Mouse (Mus musculus) intestine, embryonic 14.5 days (tissue): ENCODE measurements around the gene Rita1. TPM values are rescaled to one million over a fixed set of nuclear protein-coding genes. Genes with fewer than 3 reads are reported as not detected.
A peak's percentile ranks its signal among the peaks of the same experiment; 100 is the strongest.

ENCODE experiments used
- ATAC-seq: fragments of 200-750 bp; cut with Nextera tagmentation; replicated peaks from 2 replicates; pipeline ENCODE4 v1.8.0; 2017; ENCODE audit warnings: low read depth, moderate number of reproducible peaks, moderate TSS enrichment, moderate library complexity; ENCODE audit not compliant: low FRiP score, low TSS enrichment
- DNase-seq: peaks from one replicate; pipeline ENCODE4 v3.0.0-alpha.2; 2018; ENCODE audit warnings: low spot score
- H3K27ac ChIP-seq: fragments of 300-500 bp; sonication (generic); 2 replicates; pipeline ENCODE4 v1.5.1; 2014; ENCODE audit warnings: low read depth, mild to moderate bottlenecking, control low read depth
- H3K27me3 ChIP-seq: fragments of 300-500 bp; sonication (generic); replicated peaks from 2 replicates; pipeline ENCODE4 v1.6.1; 2014; ENCODE audit warnings: low read length, control low read depth; ENCODE audit not compliant: control insufficient read depth, insufficient read depth
- H3K36me3 ChIP-seq: fragments of 300-500 bp; sonication (generic); 2 replicates; pipeline ENCODE4 v1.6.1; 2014; ENCODE audit warnings: low read length, control low read depth; ENCODE audit not compliant: control insufficient read depth, insufficient read depth
- H3K4me1 ChIP-seq: fragments of 300-500 bp; sonication (generic); replicated peaks from 2 replicates; pipeline ENCODE4 v1.6.1; 2014; ENCODE audit warnings: low read length, control low read depth, mixed read lengths; ENCODE audit not compliant: control insufficient read depth, insufficient read depth
- H3K4me2 ChIP-seq: fragments of 300-500 bp; sonication (generic); 2 replicates; pipeline ENCODE4 v1.6.1; 2014; ENCODE audit warnings: low read length
- H3K4me3 ChIP-seq: fragments of 300-500 bp; sonication (generic); 2 replicates; pipeline ENCODE4 v1.5.1; 2014; ENCODE audit warnings: low read depth, low read length, control low read depth, mixed read lengths
- H3K9ac ChIP-seq: fragments of 300-500 bp; sonication (generic); 2 replicates; pipeline ENCODE4 v1.6.1; 2014; ENCODE audit warnings: mild to moderate bottlenecking, low read length
- H3K9me3 ChIP-seq: fragments of 300-500 bp; sonication (generic); 2 replicates; pipeline ENCODE4 v1.6.1; 2016; ENCODE audit warnings: low read length, control low read depth; ENCODE audit not compliant: control insufficient read depth
- WGBS: fragments of 180-500 bp; shearing (Covaris S2); extraction: QIAGEN DNeasy Blood & Tissue Kit; methylation state at CpG from one replicate; pipeline ENCODE4 v1.1.7; 2014; 5-methylcytosine and 5-hydroxymethylcytosine counted together
- polyA plus RNA-seq: library from polyadenylated mRNA; unstranded; fragments of >200 nt; fragmentation: Nextera tagmentation; extraction: Ambion mirVana; gene quantifications from 2 replicates; pipeline ENCODE4 v1.2.1, GENCODE M21; 2014

Gene Rita1
- polyA plus RNA-seq, 1 experiment from 2014 or later: 9.4 TPM

DNA sequence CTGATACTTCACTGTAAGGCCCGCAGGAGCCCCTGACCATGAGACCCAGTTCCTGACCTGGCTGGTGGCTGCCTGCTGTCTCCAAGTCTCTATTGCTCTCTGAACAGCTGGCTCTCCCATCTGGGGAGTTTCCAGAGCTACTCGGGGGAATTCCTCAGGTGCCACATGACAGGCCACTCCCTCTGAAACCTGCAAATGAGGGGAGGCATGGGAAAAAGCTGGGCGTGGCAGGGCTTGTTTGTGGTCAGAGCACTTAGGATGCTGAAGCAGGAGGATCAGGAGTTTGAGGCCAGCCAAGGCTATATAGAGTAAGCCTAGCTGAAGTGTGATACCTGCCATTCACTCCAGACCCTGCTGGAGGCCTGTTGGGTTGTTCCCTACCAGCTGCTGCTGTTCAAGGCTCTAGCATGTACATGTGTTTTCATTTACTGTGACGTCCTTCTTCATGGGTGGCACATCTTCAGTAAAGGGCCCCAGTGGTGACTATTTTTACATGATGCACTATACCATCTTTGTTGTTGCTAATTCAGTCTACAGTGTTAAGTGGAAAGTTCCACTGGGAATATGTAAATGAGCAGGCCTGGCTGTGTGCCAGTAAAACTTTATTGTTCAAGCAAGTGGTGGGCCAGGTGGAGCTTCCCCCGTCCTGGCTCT, 9.9 kb upstream of the Rita1 start:
- no peaks in the 10 kb centered on the region for H3K4me1 ChIP-seq
- 77% methylated on average over 5 of the region's 5 CpGs for WGBS
- no peak for ATAC-seq

DNA sequence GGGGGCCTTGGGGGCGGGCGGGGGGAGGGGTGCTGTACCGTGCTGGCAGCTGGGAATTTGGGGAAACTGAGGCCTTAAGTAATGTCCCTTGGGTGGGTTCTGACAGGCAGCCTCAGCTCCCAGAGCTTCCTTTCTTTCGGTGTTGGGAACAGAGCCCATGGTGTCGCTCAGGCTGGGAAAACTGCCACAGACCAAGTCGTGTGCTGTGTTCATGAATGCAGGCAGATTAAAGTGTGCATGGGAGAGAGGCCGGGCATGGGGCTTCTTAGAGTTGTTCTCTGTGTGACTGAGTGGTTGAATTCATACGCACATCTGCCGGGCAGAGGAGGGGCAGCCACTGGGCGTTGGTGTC, 9.4 kb upstream of the Rita1 start:
- H3K9ac ChIP-seq: no peak overlapping the region
- no peaks in the 10 kb centered on the region for H3K4me1 ChIP-seq
- H3K9me3 ChIP-seq: 0 out of 2 replicates have a peak, but pooled peaks cover 3% of the 10 kb centered on the region
- no peak overlapping the region for H3K27ac ChIP-seq
- ATAC-seq (no peak), DNase-seq (no peak)
- WGBS: 82% methylated on average over 10 of the region's 10 CpGs
- H3K4me2 ChIP-seq: no peak overlapping the region
- no peaks in the 10 kb centered on the region for H3K27me3 ChIP-seq
- H3K36me3 ChIP-seq: peaks cover 92% of the 10 kb centered on the region
- no peak overlapping the region for H3K4me3 ChIP-seq

More for the DNA sequence above, 9.9 kb upstream of the Rita1 start:
- Histone ChIP-seq H3K27me3 (no peaks in the 10 kb centered on the region), H3K9ac (no peak overlapping the region), H3K27ac (no peak overlapping the region), H3K4me2 (no peak overlapping the region), H3K9me3 (0 out of 2 replicates have a peak, but pooled peaks cover 3% of the 10 kb centered on the region), H3K36me3 (peaks cover 97% of the 10 kb centered on the region), H3K4me3 (no peak overlapping the region)
- no peak for DNase-seq

DNA sequence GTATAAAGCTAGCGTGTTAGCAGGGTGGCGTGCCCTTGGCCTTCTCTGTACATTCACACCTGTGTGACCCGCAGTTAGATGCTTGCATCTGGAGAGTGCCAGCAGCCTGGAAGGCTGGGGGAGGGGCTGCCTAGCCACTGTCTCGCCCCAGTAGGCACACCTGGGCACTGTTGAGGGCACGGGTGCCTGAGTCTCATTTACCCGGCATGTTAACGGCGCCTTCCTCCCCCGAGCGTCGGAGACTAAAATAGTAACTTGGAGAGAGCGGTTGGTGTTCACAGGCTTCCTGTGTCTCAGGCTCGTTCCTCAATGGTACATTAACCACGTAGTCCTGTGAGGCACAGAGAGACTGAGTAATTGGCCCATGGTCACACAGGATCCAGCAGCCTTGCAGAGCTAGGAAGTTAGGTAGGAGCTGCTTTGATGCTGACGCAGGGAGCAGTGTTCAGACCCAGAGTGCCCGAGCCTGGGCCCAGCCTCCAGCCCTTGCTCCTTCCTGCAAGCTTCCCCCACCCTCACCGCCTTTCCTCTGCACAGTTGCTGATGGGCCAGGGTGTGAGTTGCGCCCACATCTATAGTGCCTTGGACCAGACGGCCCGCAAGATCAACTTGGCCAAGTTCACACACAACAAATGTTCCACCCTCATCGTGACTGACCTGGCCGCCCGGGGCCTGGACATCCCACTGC, 8.8 kb upstream of the Rita1 start:
- Histone ChIP-seq H3K9me3 (0 out of 2 replicates have a peak, but pooled peaks cover 3% of the 10 kb centered on the region), H3K9ac (no peak overlapping the region), H3K4me2 (no peak overlapping the region), H3K27ac (no peak overlapping the region), H3K4me3 (no peak overlapping the region), H3K27me3 (no peaks in the 10 kb centered on the region), H3K36me3 (peaks cover 90% of the 10 kb centered on the region), H3K4me1 (no peaks in the 10 kb centered on the region)
- ATAC-seq: no peak
- no peak for DNase-seq
- 92% methylated on average over 23 of the region's 23 CpGs for WGBS

DNA sequence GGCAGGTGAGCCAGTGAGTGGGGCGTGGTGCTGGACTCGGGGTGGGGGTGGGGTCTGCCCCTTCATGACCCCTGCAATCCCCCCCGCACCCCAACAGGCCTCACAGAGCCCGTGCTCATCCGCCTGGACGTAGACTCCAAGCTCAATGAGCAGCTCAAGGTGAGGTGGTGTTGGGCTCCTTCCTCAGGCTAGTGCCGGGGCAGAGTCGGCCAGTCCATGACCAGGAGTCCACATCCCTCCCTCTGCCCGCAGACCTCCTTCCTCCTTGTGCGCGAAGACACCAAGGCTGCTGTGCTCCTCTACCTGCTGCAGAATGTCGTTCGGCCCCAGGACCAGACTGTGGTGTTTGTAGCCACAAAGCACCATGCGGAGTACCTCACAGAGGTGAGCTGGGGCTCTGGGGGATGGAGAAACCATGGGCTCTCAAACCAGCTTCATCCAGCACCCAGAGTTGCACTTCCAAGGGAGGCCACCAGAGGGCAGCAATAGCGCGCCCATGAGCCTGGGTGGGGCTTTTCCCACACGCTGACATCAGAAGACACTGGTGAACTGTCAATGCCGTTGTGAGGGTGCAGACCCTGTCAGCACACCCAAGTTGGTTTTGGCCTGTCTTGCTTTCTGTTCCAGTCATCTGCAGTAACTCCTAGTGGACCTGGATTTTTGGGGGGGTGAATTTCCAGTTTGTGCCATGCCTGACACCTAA, 8.1 kb upstream of the Rita1 start:
- H3K9ac ChIP-seq: no peak overlapping the region
- 0 out of 2 replicates have a peak, but pooled peaks cover 8% of the 10 kb centered on the region for H3K9me3 ChIP-seq
- DNase-seq (peak; percentile 96), ATAC-seq (no peak)
- H3K4me2 ChIP-seq: no peak overlapping the region
- peaks cover 90% of the 10 kb centered on the region for H3K36me3 ChIP-seq
- no peaks in the 10 kb centered on the region for H3K27me3 ChIP-seq
- no peak overlapping the region for H3K4me3 ChIP-seq
- WGBS: 67% methylated on average over 18 of the region's 18 CpGs
- no peaks in the 10 kb centered on the region for H3K4me1 ChIP-seq
- H3K27ac ChIP-seq: no peak overlapping the region

DNA sequence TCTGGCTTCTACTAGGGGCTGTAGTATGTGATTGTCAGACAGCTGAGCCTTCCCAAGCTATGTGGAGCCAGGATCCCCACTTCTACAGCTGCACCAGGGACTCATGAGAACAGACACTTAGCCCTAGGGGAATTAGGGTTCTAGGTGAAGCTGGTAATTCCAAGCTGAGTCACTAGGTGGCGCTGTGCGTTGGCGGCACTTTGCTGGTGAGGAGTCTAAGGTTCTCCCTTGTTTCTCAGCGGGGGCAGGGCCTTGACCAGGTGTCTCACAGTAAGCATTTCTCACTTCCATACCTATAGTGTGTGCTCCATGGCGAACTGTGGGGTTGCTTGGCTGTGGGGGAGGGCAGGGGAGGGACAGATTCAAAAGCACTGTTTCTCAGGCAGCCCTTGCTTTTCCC, 6.8 kb upstream of the Rita1 start:
- H3K27ac ChIP-seq: no peak overlapping the region
- ATAC-seq: no peak
- no peak overlapping the region for H3K9ac ChIP-seq
- WGBS: 20% methylated on average over 5 of the region's 5 CpGs
- no peaks in the 10 kb centered on the region for H3K4me1 ChIP-seq
- DNase-seq: peak; percentile 87
- H3K36me3 ChIP-seq: peaks cover 82% of the 10 kb centered on the region
- no peak overlapping the region for H3K4me3 ChIP-seq
- H3K9me3 ChIP-seq: 0 out of 2 replicates have a peak, but pooled peaks cover 8% of the 10 kb centered on the region
- H3K4me2 ChIP-seq: no peak overlapping the region
- no peaks in the 10 kb centered on the region for H3K27me3 ChIP-seq

DNA sequence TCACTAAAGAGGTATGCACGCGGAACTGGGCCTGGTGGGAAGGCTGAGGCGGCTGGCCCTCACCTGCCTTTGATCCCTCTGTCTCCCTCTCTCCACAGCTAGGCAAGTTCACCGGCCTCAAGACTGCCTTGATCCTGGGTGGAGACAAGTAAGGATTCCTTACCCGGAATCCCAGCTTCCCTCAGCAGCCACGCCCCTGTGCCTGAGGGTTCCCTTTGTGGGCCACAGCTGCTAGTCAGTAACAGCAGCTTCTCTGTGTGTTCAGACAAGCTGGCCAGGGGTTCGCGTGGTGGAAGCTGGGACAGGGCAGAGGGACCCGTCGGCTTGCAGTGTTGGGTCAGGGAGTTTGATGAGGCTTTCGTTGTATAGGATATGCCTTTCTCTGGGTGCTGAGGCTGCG, 6.4 kb upstream of the Rita1 start:
- 85% methylated on average over 12 of the region's 12 CpGs for WGBS
- H3K27me3 ChIP-seq: no peaks in the 10 kb centered on the region
- DNase-seq (no peak), ATAC-seq (no peak)
- H3K4me2 ChIP-seq: no peak overlapping the region
- no peak overlapping the region for H3K4me3 ChIP-seq
- H3K9me3 ChIP-seq: 0 out of 2 replicates have a peak, but pooled peaks cover 8% of the 10 kb centered on the region
- no peak overlapping the region for H3K27ac ChIP-seq
- no peak overlapping the region for H3K9ac ChIP-seq
- peaks cover 4% of the 10 kb centered on the region for H3K4me1 ChIP-seq
- H3K36me3 ChIP-seq: peaks cover 77% of the 10 kb centered on the region

DNA sequence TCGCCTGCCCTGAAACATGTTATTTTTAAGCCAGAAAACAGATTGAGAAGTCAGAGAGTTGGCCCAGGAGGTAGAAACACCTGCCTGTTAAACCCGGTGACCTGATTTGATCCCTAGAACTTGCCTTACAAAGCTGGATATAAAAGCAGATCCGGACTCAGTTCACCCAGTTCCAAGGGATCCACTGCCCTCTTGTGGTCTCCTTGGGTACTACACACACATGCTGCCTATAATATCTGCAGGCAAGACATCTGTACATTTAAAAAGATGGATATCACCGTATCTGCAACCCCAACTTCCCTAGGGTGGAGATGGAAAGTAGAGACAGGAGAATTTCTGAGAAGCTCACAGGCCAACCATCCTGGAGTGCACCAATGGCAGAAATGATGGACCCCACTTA, 3.5 kb upstream of the Rita1 start:
- Histone ChIP-seq H3K4me3 (no peak overlapping the region), H3K27me3 (no peaks in the 10 kb centered on the region), H3K4me1 (peaks cover 12% of the 10 kb centered on the region), H3K9ac (no peak overlapping the region), H3K9me3 (0 out of 2 replicates have a peak, but pooled peaks cover 8% of the 10 kb centered on the region), H3K36me3 (peaks cover 50% of the 10 kb centered on the region), H3K4me2 (no peak overlapping the region), H3K27ac (no peak overlapping the region)
- DNase-seq (peak; percentile 72), ATAC-seq (no peak)
- WGBS: 94% methylated on average over 4 of the region's 4 CpGs

DNA sequence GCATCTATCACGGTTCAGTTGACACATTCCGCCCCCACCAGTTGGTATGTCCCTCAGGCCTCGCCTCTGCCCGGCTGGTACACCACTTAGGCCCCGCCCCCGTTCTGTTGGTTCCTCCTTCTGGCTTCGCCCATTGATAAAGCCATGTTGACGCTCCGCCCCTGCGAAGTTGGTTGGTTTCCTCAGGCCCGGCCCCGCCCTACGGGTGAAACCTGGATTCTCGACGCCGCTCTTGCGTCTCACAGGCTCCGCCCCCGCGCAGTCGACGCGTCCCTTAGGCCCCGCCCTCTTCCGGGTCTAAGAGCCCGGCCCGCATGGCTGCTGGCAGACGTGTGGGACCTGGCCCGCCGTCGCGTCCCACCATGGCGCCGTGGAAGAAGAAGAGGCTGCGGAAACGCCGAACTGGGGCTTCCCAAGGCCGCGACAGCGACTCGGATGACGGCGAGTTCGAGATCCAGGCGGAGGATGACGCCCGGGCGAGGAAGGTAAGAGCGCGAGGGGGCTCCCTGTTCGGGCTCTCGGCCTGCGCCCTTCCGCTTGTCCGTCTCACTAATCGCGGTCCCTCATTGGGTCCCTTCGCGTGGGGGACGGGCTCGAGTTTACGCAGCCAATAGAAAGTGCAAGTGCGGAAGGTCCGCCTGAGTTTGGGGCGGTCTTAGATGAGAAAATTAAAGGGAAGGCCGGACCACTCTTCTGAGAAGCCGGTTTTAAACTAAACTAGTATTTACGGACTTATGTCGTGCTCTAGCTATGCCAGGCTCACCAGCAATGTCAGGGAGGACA, 624 bp upstream of the Rita1 start:
- peak; percentile 95 for ATAC-seq
- Histone ChIP-seq H3K36me3 (peaks cover 22% of the 10 kb centered on the region), H3K9ac (peak overlapping the region; percentile 66), H3K4me1 (peaks cover 12% of the 10 kb centered on the region), H3K4me3 (peak overlapping the region; percentile 83), H3K9me3 (0 out of 2 replicates have a peak, but pooled peaks cover 5% of the 10 kb centered on the region), H3K27ac (peak overlapping the region; percentile 82), H3K27me3 (no peaks in the 10 kb centered on the region), H3K4me2 (peak overlapping the region; percentile 80)
- DNase-seq: peak; percentile 100
- WGBS: under 1% methylated on average over 69 of the region's 69 CpGs
